Mouse (Mus musculus): ENCODE results near the gene Sept11.

DNA sequence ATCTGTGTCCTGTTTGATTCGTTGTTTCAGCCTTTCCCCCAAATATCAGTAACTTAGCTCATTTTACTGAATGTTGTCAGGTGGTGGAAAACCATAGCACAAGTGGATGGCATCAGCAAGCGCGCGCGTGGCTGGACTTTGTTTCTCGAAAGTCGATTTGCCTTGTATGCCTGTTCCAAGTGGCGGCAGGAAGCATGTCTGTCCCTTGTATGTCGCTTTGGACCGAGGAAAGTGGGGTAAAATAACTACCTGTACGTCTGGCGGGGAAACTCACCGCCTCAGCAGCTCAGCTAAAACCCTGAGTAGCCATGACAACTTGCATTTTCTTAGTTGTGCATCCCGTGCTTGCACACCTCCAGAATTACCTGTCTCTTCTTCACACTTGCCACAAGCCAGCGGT is 78.2 kb downstream of the Sept11 start:
- TF ChIP-seq CTCF (IDR thresholded peaks at IDR 0.05; ENCODE audit: low read depth) (no peak), EP300 (IDR thresholded peaks at IDR 0.05; ENCODE audit: low read depth) (no peak)
